Mouse (Mus musculus): ENCODE measurements at regions not wholly inside any gene's neighbourhood (a gene's known extent, or its start where the extent isn't known, plus 50 kb on each side); places are given as distances from the start of the nearest gene placed in this dataset.
A peak's percentile ranks its signal among the peaks of the same experiment; 100 is the strongest.
"Not testable (repeated sequence)": the region's sequence is repeated elsewhere in the genome, so short reads cannot be mapped to it uniquely, and the experiment has no call there.

DNA sequence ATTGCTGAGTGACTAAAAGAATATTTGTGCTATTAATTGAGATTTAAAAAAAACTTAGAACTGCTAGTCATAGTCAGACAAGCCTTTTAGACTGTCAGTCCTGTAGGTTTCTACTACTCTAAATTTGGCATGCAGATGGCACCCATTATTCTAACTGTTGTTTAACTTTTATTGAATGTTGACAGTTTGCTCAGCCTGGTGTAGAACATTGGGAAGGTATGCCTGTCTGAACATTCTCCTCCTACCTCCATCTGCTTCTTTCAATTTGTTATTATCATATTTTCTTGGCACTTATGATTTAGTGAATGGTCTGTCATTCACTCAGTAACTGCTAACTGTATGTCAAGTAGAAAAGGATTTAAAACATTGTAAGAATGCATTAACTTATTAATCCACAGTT, 130.9 kb downstream of the Gmnc start:
- DNase-seq (ENCODE audit: low spot score), result peak; percentile 59

DNA sequence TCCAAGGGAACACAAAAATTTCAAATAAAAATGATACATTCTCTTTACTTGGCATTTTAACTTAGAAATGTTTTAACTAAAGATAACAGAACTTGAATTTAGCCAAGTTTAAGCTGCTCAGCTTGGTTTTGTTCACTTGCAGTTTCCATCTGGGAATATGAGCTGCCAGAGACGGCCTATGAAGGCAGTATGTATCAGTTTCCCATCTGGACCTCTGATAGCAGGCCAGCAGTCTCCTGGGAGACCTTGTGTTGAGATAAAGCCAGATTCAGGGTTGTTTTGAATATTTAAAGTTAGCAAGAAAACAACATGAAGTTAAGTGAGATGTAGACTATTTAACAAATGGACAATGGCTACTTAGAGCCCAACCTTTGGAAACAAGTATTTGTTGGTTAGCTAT, 142.3 kb downstream of the Gmnc start:
- DNase-seq (ENCODE audit: low spot score), result no peak

DNA sequence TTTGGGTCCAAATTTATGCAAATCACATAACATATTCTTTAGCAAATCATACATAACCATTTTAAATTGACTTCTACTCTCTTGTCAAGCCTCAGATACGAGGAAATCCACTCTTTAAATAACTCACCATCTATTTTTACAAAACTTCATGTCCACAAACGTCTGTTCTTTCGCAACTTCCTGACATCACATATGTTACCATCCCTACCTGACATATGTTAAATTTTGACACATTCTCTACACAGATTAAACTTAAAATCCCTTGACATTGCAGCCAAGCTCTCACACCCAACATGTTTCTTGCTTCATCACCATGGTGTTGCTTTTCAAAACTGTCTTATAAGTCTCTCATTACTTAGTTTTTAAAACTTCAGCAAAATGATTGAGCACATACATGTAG, 164.4 kb downstream of the Gmnc start:
- DNase-seq (ENCODE audit: low spot score), result no peak

GRCm38 (mm10) chr16:26811201-26811600, 180.3 kb downstream of the Gmnc start:
- DNase-seq (ENCODE audit: low spot score), result not testable (repeated sequence)

- no peak for DNase-seq (ENCODE audit: low spot score)
Observed at GRCm38 (mm10) chr16:26805426-26805825, 186.0 kb downstream of the Gmnc start.

DNA sequence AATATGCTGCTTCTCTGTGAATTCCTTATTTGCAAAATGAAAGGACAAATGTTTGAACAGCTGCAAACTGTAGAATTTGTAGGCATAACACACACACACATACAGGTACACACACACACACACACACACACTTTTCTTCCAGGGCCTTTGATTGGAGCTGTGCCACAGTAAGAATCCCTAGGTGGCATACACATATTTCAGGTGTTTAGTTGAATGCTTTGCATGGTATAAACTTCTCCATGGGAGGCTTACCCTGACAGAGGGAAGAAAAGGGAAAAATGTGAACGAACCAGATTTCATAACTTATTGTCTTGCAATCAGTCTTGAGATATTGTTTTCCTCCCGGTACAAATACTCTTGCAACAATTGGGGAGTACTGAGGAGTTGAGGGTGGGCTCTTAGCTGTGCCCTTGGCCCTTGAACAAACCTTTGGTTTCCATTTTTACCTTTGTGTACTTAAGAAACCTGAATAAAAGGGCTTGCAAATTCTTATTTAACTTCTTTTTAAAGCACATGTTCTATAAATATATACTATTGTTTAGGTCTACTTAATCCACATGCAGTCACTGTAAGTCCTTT, 204.3 kb downstream of the Gmnc start:
- no peak for DNase-seq (ENCODE audit: low spot score)

GRCm38 (mm10) chr16:26782331-26782730, 200.8 kb downstream of the Il1rap start:
- DNase-seq (ENCODE audit: low spot score), result peak; percentile 22

Data from layer of hippocampus, adult 9-10 months (tissue).